ENCODE assay signal across 8 mouse cellular contexts in the genomic region with DNA sequence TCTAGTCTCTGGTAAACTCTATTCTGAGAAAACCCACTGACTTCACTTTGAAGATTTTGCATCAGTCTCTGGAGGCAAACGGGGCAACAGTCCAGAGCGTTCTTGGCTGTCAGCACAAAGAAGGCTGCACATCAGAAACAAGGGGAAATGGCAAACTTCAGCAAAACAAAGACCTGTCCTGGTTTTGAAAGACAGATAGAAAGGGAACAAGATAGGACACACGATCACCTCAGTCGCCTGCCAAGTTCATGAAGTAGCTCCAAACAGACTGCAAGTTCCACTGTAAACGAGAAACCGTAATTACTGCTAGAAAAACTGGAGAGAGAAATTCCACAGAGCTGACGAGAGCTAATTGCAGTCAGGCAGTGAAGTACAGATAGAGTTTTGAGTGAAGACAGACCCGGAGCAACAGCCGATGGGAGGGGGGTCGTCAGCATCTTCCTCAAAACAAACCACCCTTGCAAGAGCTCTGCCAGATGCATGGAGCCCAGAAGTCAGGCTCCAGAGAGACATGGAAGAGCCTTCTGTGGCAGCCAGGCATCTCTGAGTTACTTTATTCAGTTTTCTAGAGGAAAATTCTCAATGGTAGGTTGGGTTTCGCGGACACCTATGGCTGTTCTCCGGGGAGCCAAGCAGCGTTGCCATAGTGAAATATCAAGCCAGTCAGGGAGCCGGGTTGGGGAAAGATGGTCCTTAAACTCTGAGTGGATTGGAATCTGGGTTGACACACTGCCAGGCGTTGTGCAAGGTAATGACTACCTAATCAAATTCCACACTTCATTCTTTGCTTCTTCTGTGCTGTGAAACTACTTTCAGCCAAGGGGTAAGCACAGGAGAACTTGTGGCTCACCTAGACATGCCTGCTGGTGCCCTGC.
DNase-seq lines count a peak whose midpoint lies in the region; ATAC-seq lines count a peak whose summit lies in the region.

No protein-coding gene starts in this region.

- H3K36me3 ChIP-seq in forebrain, embryonic 14.5 days (ENCODE audit: control insufficient read depth, insufficient read depth, low read length): no peaks in the 10 kb centered on the region
- H3K36me3 ChIP-seq in forebrain, embryonic 12.5 days (replicated peaks): no peaks in the 10 kb centered on the region
- H3K36me3 ChIP-seq in limb, embryonic 12.5 days: no peaks in the 10 kb centered on the region

- H3K4me1 ChIP-seq in forebrain, embryonic 14.5 days (ENCODE audit: control insufficient read depth, insufficient read depth, low read length): peaks cover 10% of the 10 kb centered on the region; the same call in 1 of the 2 replicates
- peaks cover 14% of the 10 kb centered on the region for H3K4me1 ChIP-seq in forebrain, embryonic 12.5 days
- peaks cover 11% of the 10 kb centered on the region for H3K4me1 ChIP-seq in limb, embryonic 12.5 days (replicated peaks)

- no peaks in the 10 kb centered on the region for H3K27me3 ChIP-seq in forebrain, embryonic 14.5 days (replicated peaks; ENCODE audit: control insufficient read depth, insufficient read depth, low read length)
- no peaks in the 10 kb centered on the region for H3K27me3 ChIP-seq in forebrain, embryonic 12.5 days
- H3K27me3 ChIP-seq in limb, embryonic 12.5 days: no peaks in the 10 kb centered on the region

- DNase-seq in forebrain, embryonic 14.5 days (ENCODE audit: low spot score): peak; percentile 72
- peak; percentile 48 to 49 for DNase-seq in right cerebral cortex, postnatal 10 days (ENCODE audit: low spot score in 2 of 2)
- DNase-seq in right cerebral cortex, postnatal 36 days (ENCODE audit: low spot score in 2 of 2): no peak
- DNase-seq in thymus, postnatal 14 days: no peak
- DNase-seq in layer of hippocampus, adult 18-20 months (ENCODE audit: low spot score in 2 of 2): no peak
- DNase-seq in c-Kit-positive CD71-positive TER-119-positive erythroid progenitor cells, embryonic 14.5 days (ENCODE audit: low spot score): no peak

- H3K9ac ChIP-seq in forebrain, embryonic 14.5 days (ENCODE audit: low read length): no peak overlapping the region
- H3K9ac ChIP-seq in forebrain, embryonic 12.5 days: no peak overlapping the region
- no peak overlapping the region for H3K9ac ChIP-seq in limb, embryonic 12.5 days (replicated peaks)

- H3K27ac ChIP-seq in forebrain, embryonic 14.5 days (ENCODE audit: low read depth, low read length): peak overlapping the region; percentile 21; the same call in 1 of the 2 replicates
- no peak overlapping the region for H3K27ac ChIP-seq in forebrain, embryonic 12.5 days
- no peak overlapping the region for H3K27ac ChIP-seq in limb, embryonic 12.5 days

- H3K9me3 ChIP-seq in forebrain, embryonic 14.5 days (replicated peaks; ENCODE audit: control insufficient read depth, low read length): no peaks in the 10 kb centered on the region
- no peaks in the 10 kb centered on the region for H3K9me3 ChIP-seq in forebrain, embryonic 12.5 days
- no peaks in the 10 kb centered on the region for H3K9me3 ChIP-seq in limb, embryonic 12.5 days

- 34% methylated on average over 16 of the region's 16 CpGs for WGBS in forebrain, embryonic 14.5 days
- WGBS in forebrain, embryonic 12.5 days: 66% methylated on average over 16 of the region's 16 CpGs
- WGBS in limb, embryonic 12.5 days: 38% methylated on average over 16 of the region's 16 CpGs

- peak; percentile 65 for ATAC-seq in forebrain, embryonic 14.5 days
- ATAC-seq in forebrain, embryonic 12.5 days (ENCODE audit: low FRiP score): no peak; the same call in 1 of the 2 replicates
- no peak for ATAC-seq in limb, embryonic 12.5 days (ENCODE audit: insufficient number of reproducible peaks, insufficient read depth, low FRiP score, low TSS enrichment, low read depth)

- H3K4me3 ChIP-seq in forebrain, embryonic 14.5 days (ENCODE audit: low read depth, low read length): no peak overlapping the region
- H3K4me3 ChIP-seq in forebrain, embryonic 12.5 days (replicated peaks): no peak overlapping the region
- H3K4me3 ChIP-seq in limb, embryonic 12.5 days (replicated peaks): no peak overlapping the region

- H3K4me2 ChIP-seq in forebrain, embryonic 14.5 days (ENCODE audit: low read length): peak overlapping the region; percentile 32
- H3K4me2 ChIP-seq in forebrain, embryonic 12.5 days: no peak overlapping the region
- peak overlapping the region; percentile 30 for H3K4me2 ChIP-seq in limb, embryonic 12.5 days

Comparison
In these comparisons a context has a peak if more than half of its experiments do, and no peak if none do; other contexts are left out.
1. DNase-seq: peak in forebrain, embryonic 14.5 days (single experiment) and right cerebral cortex, postnatal 10 days (2 of 2); none in right cerebral cortex, postnatal 36 days (0 of 2), thymus, postnatal 14 days (single experiment), layer of hippocampus, adult 18-20 months (0 of 2) and c-Kit-positive CD71-positive TER-119-positive erythroid progenitor cells, embryonic 14.5 days (single experiment).